Mouse (Mus musculus): ENCODE results near the gene Parp12.

Parp12 gene

GRCm38 (mm10) chr6:39058389-39058788 is 59.8 kb downstream of the Parp12 start:
- DNase-seq (ENCODE audit: low spot score in 2 of 2) = no peak

GRCm38 (mm10) chr6:39057161-39057560 is 61.0 kb downstream of the Parp12 start:
- no peak for DNase-seq (ENCODE audit: low spot score in 2 of 2)

GRCm38 (mm10) chr6:39055831-39056261 is 62.3 kb downstream of the Parp12 start:
- no peak for DNase-seq (ENCODE audit: low spot score in 2 of 2)

GRCm38 (mm10) chr6:39054878-39055508 is 63.2 kb downstream of the Parp12 start:
- DNase-seq (ENCODE audit: low spot score in 2 of 2) = no peak

GRCm38 (mm10) chr6:39054206-39054864 is 63.8 kb downstream of the Parp12 start:
- no peak for DNase-seq (ENCODE audit: low spot score in 2 of 2)

- no peak for DNase-seq (ENCODE audit: low spot score in 2 of 2)
These were observed 65.5 kb downstream of the Parp12 start for GRCm38 (mm10) chr6:39052636-39053035.

GRCm38 (mm10) chr6:39051799-39052556 is 66.2 kb downstream of the Parp12 start:
- DNase-seq (ENCODE audit: low spot score in 2 of 2) = no peak

- DNase-seq (ENCODE audit: low spot score in 2 of 2) = no peak
These were observed 67.3 kb downstream of the Parp12 start for GRCm38 (mm10) chr6:39050836-39051235.

GRCm38 (mm10) chr6:39049141-39049540 is 69.0 kb downstream of the Parp12 start:
- DNase-seq (ENCODE audit: low spot score in 2 of 2) = no peak

- DNase-seq (ENCODE audit: low spot score in 2 of 2) = no peak
These were observed 77.7 kb downstream of the Parp12 start for GRCm38 (mm10) chr6:39040451-39040850.
